Mouse (Mus musculus): ENCODE measurements at regions not wholly inside any gene's neighbourhood (a gene's known extent, or its start where the extent isn't known, plus 50 kb on each side); places are given as distances from the start of the nearest gene placed in this dataset.

GRCm38 (mm10) chr19:25856344-25856743 lies 184.1 kb downstream of the Dmrt2 start:
- Histone ChIP-seq H3K36me3 (ENCODE audit: control insufficient read depth, insufficient read depth, low read length) (no peaks in the 10 kb centered on the region), H3K27me3 (ENCODE audit: control insufficient read depth, insufficient read depth, low read length) (no peaks in the 10 kb centered on the region), H3K9ac (replicated peaks; ENCODE audit: low read length) (no peak overlapping the region), H3K27ac (replicated peaks; ENCODE audit: low read depth, low read length) (no peak overlapping the region), H3K4me2 (ENCODE audit: low read length) (no peak overlapping the region), H3K9me3 (ENCODE audit: control insufficient read depth, low read length) (no peaks in the 10 kb centered on the region), H3K4me3 (replicated peaks; ENCODE audit: low read depth, low read length) (no peak overlapping the region), H3K4me1 (ENCODE audit: control insufficient read depth, insufficient read depth, low read length) (no peaks in the 10 kb centered on the region)
- 89% methylated on average over 4 of the region's 4 CpGs for WGBS
- no peak for ATAC-seq (ENCODE audit: low FRiP score, low TSS enrichment)
- no peak for DNase-seq

- no peaks in the 10 kb centered on the region for H3K9me3 ChIP-seq (ENCODE audit: control insufficient read depth, low read length)
- DNase-seq (no peak), ATAC-seq (ENCODE audit: low FRiP score, low TSS enrichment) (no peak)
- H3K4me2 ChIP-seq (ENCODE audit: low read length), result no peak overlapping the region
- no peaks in the 10 kb centered on the region for H3K36me3 ChIP-seq (ENCODE audit: control insufficient read depth, insufficient read depth, low read length)
- H3K9ac ChIP-seq (replicated peaks; ENCODE audit: low read length), result no peak overlapping the region
- H3K4me3 ChIP-seq (replicated peaks; ENCODE audit: low read depth, low read length), result no peak overlapping the region
- WGBS, result 75% methylated on average over 1 of the region's 1 CpGs
- no peaks in the 10 kb centered on the region for H3K27me3 ChIP-seq (ENCODE audit: control insufficient read depth, insufficient read depth, low read length)
- no peak overlapping the region for H3K27ac ChIP-seq (replicated peaks; ENCODE audit: low read depth, low read length)
- no peaks in the 10 kb centered on the region for H3K4me1 ChIP-seq (ENCODE audit: control insufficient read depth, insufficient read depth, low read length)
Measured at GRCm38 (mm10) chr19:25863312-25863711, 191.1 kb downstream of the Dmrt2 start.

GRCm38 (mm10) chr19:25906721-25907120 lies 234.5 kb downstream of the Dmrt2 start:
- no peak overlapping the region for H3K4me3 ChIP-seq (replicated peaks; ENCODE audit: low read depth, low read length)
- no peaks in the 10 kb centered on the region for H3K9me3 ChIP-seq (ENCODE audit: control insufficient read depth, low read length)
- no peak overlapping the region for H3K27ac ChIP-seq (replicated peaks; ENCODE audit: low read depth, low read length)
- no peak overlapping the region for H3K9ac ChIP-seq (replicated peaks; ENCODE audit: low read length)
- no peaks in the 10 kb centered on the region for H3K4me1 ChIP-seq (ENCODE audit: control insufficient read depth, insufficient read depth, low read length)
- no peaks in the 10 kb centered on the region for H3K36me3 ChIP-seq (ENCODE audit: control insufficient read depth, insufficient read depth, low read length)
- ATAC-seq (ENCODE audit: low FRiP score, low TSS enrichment) (no peak), DNase-seq (no peak)
- no peak overlapping the region for H3K4me2 ChIP-seq (ENCODE audit: low read length)
- H3K27me3 ChIP-seq (ENCODE audit: control insufficient read depth, insufficient read depth, low read length), result no peaks in the 10 kb centered on the region
- 97% methylated on average over 4 of the region's 4 CpGs for WGBS

GRCm38 (mm10) chr19:25922052-25922451 lies 249.8 kb downstream of the Dmrt2 start:
- no peak overlapping the region for H3K4me2 ChIP-seq (ENCODE audit: low read length)
- H3K9ac ChIP-seq (replicated peaks; ENCODE audit: low read length), result no peak overlapping the region
- ATAC-seq (ENCODE audit: low FRiP score, low TSS enrichment) (no peak), DNase-seq (peak; percentile 8)
- no peaks in the 10 kb centered on the region for H3K9me3 ChIP-seq (ENCODE audit: control insufficient read depth, low read length)
- H3K36me3 ChIP-seq (ENCODE audit: control insufficient read depth, insufficient read depth, low read length), result no peaks in the 10 kb centered on the region
- H3K4me3 ChIP-seq (replicated peaks; ENCODE audit: low read depth, low read length), result no peak overlapping the region
- 0 out of 2 replicates have a peak, but pooled peaks cover 4% of the 10 kb centered on the region for H3K4me1 ChIP-seq (ENCODE audit: control insufficient read depth, insufficient read depth, low read length)
- no peak overlapping the region for H3K27ac ChIP-seq (replicated peaks; ENCODE audit: low read depth, low read length)
- no peaks in the 10 kb centered on the region for H3K27me3 ChIP-seq (ENCODE audit: control insufficient read depth, insufficient read depth, low read length)

- Histone ChIP-seq H3K9ac (replicated peaks; ENCODE audit: low read length) (no peak overlapping the region), H3K27me3 (ENCODE audit: control insufficient read depth, insufficient read depth, low read length) (no peaks in the 10 kb centered on the region), H3K27ac (replicated peaks; ENCODE audit: low read depth, low read length) (no peak overlapping the region), H3K9me3 (ENCODE audit: control insufficient read depth, low read length) (no peaks in the 10 kb centered on the region), H3K4me3 (replicated peaks; ENCODE audit: low read depth, low read length) (no peak overlapping the region), H3K4me1 (ENCODE audit: control insufficient read depth, insufficient read depth, low read length) (0 out of 2 replicates have a peak, but pooled peaks cover 4% of the 10 kb centered on the region), H3K4me2 (ENCODE audit: low read length) (no peak overlapping the region), H3K36me3 (ENCODE audit: control insufficient read depth, insufficient read depth, low read length) (no peaks in the 10 kb centered on the region)
- DNase-seq (no peak), ATAC-seq (ENCODE audit: low FRiP score, low TSS enrichment) (no peak)
- WGBS, result 94% methylated on average over 1 of the region's 1 CpGs
Measured at GRCm38 (mm10) chr19:25922806-25923205, 250.6 kb downstream of the Dmrt2 start.

- ATAC-seq (ENCODE audit: low FRiP score, low TSS enrichment) (peak; percentile 50; the same call in 1 of the 2 replicates), DNase-seq (peak; percentile 44)
- WGBS, result 32% methylated on average over 10 of the region's 10 CpGs
- Histone ChIP-seq H3K4me1 (ENCODE audit: control insufficient read depth, insufficient read depth, low read length) (0 out of 2 replicates have a peak, but pooled peaks cover 4% of the 10 kb centered on the region), H3K4me2 (ENCODE audit: low read length) (no peak overlapping the region), H3K27me3 (ENCODE audit: control insufficient read depth, insufficient read depth, low read length) (no peaks in the 10 kb centered on the region), H3K27ac (replicated peaks; ENCODE audit: low read depth, low read length) (no peak overlapping the region), H3K4me3 (replicated peaks; ENCODE audit: low read depth, low read length) (no peak overlapping the region), H3K9me3 (ENCODE audit: control insufficient read depth, low read length) (no peaks in the 10 kb centered on the region), H3K9ac (replicated peaks; ENCODE audit: low read length) (no peak overlapping the region), H3K36me3 (ENCODE audit: control insufficient read depth, insufficient read depth, low read length) (no peaks in the 10 kb centered on the region)
Measured at GRCm38 (mm10) chr19:25923727-25924384, 251.6 kb downstream of the Dmrt2 start.

GRCm38 (mm10) chr19:25924385-25924769 lies 252.2 kb downstream of the Dmrt2 start:
- WGBS, result 38% methylated on average over 5 of the region's 5 CpGs
- no peak for ATAC-seq (ENCODE audit: low FRiP score, low TSS enrichment)
- no peak overlapping the region for H3K4me2 ChIP-seq (ENCODE audit: low read length)

GRCm38 (mm10) chr19:25927220-25927619 lies 255.0 kb downstream of the Dmrt2 start:
- Histone ChIP-seq H3K9ac (replicated peaks; ENCODE audit: low read length) (no peak overlapping the region), H3K27me3 (ENCODE audit: control insufficient read depth, insufficient read depth, low read length) (no peaks in the 10 kb centered on the region), H3K4me1 (ENCODE audit: control insufficient read depth, insufficient read depth, low read length) (0 out of 2 replicates have a peak, but pooled peaks cover 4% of the 10 kb centered on the region), H3K27ac (replicated peaks; ENCODE audit: low read depth, low read length) (no peak overlapping the region), H3K36me3 (ENCODE audit: control insufficient read depth, insufficient read depth, low read length) (no peaks in the 10 kb centered on the region), H3K9me3 (ENCODE audit: control insufficient read depth, low read length) (no peaks in the 10 kb centered on the region), H3K4me3 (replicated peaks; ENCODE audit: low read depth, low read length) (no peak overlapping the region), H3K4me2 (ENCODE audit: low read length) (no peak overlapping the region)
- WGBS, result 88% methylated on average over 9 of the region's 9 CpGs
- ATAC-seq (ENCODE audit: low FRiP score, low TSS enrichment), result no peak
- no peak for DNase-seq

More at GRCm38 (mm10) chr19:25924385-25924769, 252.2 kb downstream of the Dmrt2 start:
- Histone ChIP-seq H3K27ac (replicated peaks; ENCODE audit: low read depth, low read length) (no peak overlapping the region), H3K9ac (replicated peaks; ENCODE audit: low read length) (no peak overlapping the region), H3K4me1 (ENCODE audit: control insufficient read depth, insufficient read depth, low read length) (0 out of 2 replicates have a peak, but pooled peaks cover 4% of the 10 kb centered on the region), H3K27me3 (ENCODE audit: control insufficient read depth, insufficient read depth, low read length) (no peaks in the 10 kb centered on the region), H3K36me3 (ENCODE audit: control insufficient read depth, insufficient read depth, low read length) (no peaks in the 10 kb centered on the region), H3K9me3 (ENCODE audit: control insufficient read depth, low read length) (no peaks in the 10 kb centered on the region), H3K4me3 (replicated peaks; ENCODE audit: low read depth, low read length) (no peak overlapping the region)
- peak; percentile 15 for DNase-seq

- Histone ChIP-seq H3K9me3 (ENCODE audit: control insufficient read depth, low read length) (no peaks in the 10 kb centered on the region), H3K9ac (replicated peaks; ENCODE audit: low read length) (no peak overlapping the region), H3K4me2 (ENCODE audit: low read length) (no peak overlapping the region), H3K36me3 (ENCODE audit: control insufficient read depth, insufficient read depth, low read length) (no peaks in the 10 kb centered on the region), H3K4me3 (replicated peaks; ENCODE audit: low read depth, low read length) (no peak overlapping the region), H3K27ac (replicated peaks; ENCODE audit: low read depth, low read length) (no peak overlapping the region), H3K27me3 (ENCODE audit: control insufficient read depth, insufficient read depth, low read length) (no peaks in the 10 kb centered on the region), H3K4me1 (ENCODE audit: control insufficient read depth, insufficient read depth, low read length) (no peaks in the 10 kb centered on the region)
- ATAC-seq (ENCODE audit: low FRiP score, low TSS enrichment), result no peak
- WGBS, result 87% methylated on average over 9 of the region's 9 CpGs
- no peak for DNase-seq
Measured at GRCm38 (mm10) chr19:25937343-25937742, 265.1 kb downstream of the Dmrt2 start.
